ENCODE assay signal across 8 mouse cellular contexts in genomic region chr14:22019252-22019948, GRCm38 (mm10). TPM values are rescaled to one million over a fixed set of nuclear protein-coding genes. Genes with fewer than 3 reads are reported as not detected.
DNase-seq lines count a peak whose midpoint lies in the region; ATAC-seq lines count a peak whose summit lies in the region.

Gene Lrmda (plus strand): TSS chr14:22019712.

- peak; percentile 11 for DNase-seq in NIH3T3 (ENCODE audit: low read depth)
- DNase-seq in gastrocnemius, postnatal 25 days: peak; percentile 73
- peak; percentile 74 for DNase-seq in intestine, embryonic 14.5 days (ENCODE audit: low spot score)
- DNase-seq in left cerebral cortex, postnatal 4 days: peak; percentile 32
- DNase-seq in right cerebral cortex, postnatal 25 days: peak; percentile 48
- DNase-seq in urinary bladder, postnatal 25 days (ENCODE audit: low spot score): peak; percentile 62

- H3K9me3 ChIP-seq in intestine, embryonic 14.5 days (ENCODE audit: control insufficient read depth, low read length): no peaks in the 10 kb centered on the region

- H3K9ac ChIP-seq in intestine, embryonic 14.5 days (ENCODE audit: low read length): peak within 1 kb of the TSS; percentile 51

- no peaks in the 10 kb centered on the region for H3K36me3 ChIP-seq in intestine, embryonic 14.5 days (ENCODE audit: control insufficient read depth, insufficient read depth, low read length)

- WGBS in intestine, embryonic 14.5 days: 4% methylated on average over 33 of the region's 33 CpGs

- H3K4me2 ChIP-seq in intestine, embryonic 14.5 days (ENCODE audit: low read length): peak within 1 kb of the TSS; percentile 77

- no peaks in the 10 kb centered on the region for H3K27me3 ChIP-seq in intestine, embryonic 14.5 days (replicated peaks; ENCODE audit: control insufficient read depth, insufficient read depth, low read length)

- H3K4me1 ChIP-seq in intestine, embryonic 14.5 days (replicated peaks; ENCODE audit: control insufficient read depth, insufficient read depth, low read length): peaks cover 3% of the 10 kb centered on the region; the same call in 1 of the 2 replicates

- H3K27ac ChIP-seq in intestine, embryonic 14.5 days (ENCODE audit: low read depth): no peak within 1 kb of the TSS

- intact Hi-C loops in left cerebral cortex, postnatal 4 days (cut with DNase I): no loop called here

- peak; percentile 69 for ATAC-seq in common myeloid progenitor, adult 5-6 weeks (replicated peaks; ENCODE audit: low read depth, poor library complexity, severe bottlenecking)
- ATAC-seq in intestine, embryonic 14.5 days (replicated peaks; ENCODE audit: low FRiP score, low TSS enrichment, low read depth): peak; percentile 83
- ATAC-seq in megakaryocyte-erythroid progenitor cell, adult 5-6 weeks (replicated peaks; ENCODE audit: low FRiP score, low TSS enrichment, poor library complexity, severe bottlenecking): peak; percentile 86

- H3K4me3 ChIP-seq in intestine, embryonic 14.5 days (ENCODE audit: low read depth, low read length): peak within 1 kb of the TSS; percentile 35

RNA-seq across cellular contexts. Expression of gene Lrmda, which starts in this region (rescaled TPM):
- 13.2 and 16.1 TPM in 2 replicates for total RNA-seq in common myeloid progenitor, adult 5-6 weeks (2017)
- total RNA-seq in gastrocnemius, postnatal 25 days (2021): 1 to 10 TPM; 1.7 to 3.8 TPM
- 0.63 and 0.70 TPM in 2 replicates for polyA plus RNA-seq in intestine, embryonic 14.5 days (2014; fragmentation: Nextera tagmentation; extraction: Ambion mirVana)
- under 1 TPM in 1 of 2 experiments, not detected in 1; 0.74 TPM for total RNA-seq in left cerebral cortex, postnatal 4 days (2021)
- 7.8 and 9.6 TPM in 2 replicates for total RNA-seq in megakaryocyte-erythroid progenitor cell, adult 5-6 weeks (2014; fragmentation: Nextera tagmentation)
- 3.4 and 6.4 TPM in 2 replicates for total RNA-seq in megakaryocyte-erythroid progenitor cell, adult 5-6 weeks (2017)

Comparison
In these comparisons a context has a peak if more than half of its experiments do, and no peak if none do; other contexts are left out.
1. Peak in DNase-seq, ATAC-seq, H3K4me3 ChIP-seq, H3K9ac ChIP-seq and H3K4me2 ChIP-seq in intestine, embryonic 14.5 days; RNA of the gene not detected or under 1 TPM.
2. Peak in DNase-seq in left cerebral cortex, postnatal 4 days; RNA of the gene not detected or under 1 TPM.
3. DNase-seq: peak in every context shown above with its lines; median percentile 74 in intestine, embryonic 14.5 days; 73 in gastrocnemius, postnatal 25 days; 62 in urinary bladder, postnatal 25 days; 48 in right cerebral cortex, postnatal 25 days; 32 in left cerebral cortex, postnatal 4 days; 11 in NIH3T3.